Mouse (Mus musculus) adrenal gland, postnatal 10 days (tissue): ENCODE measurements around the gene Zfp956. TPM values are rescaled to one million over a fixed set of nuclear protein-coding genes. Genes with fewer than 3 reads are reported as not detected.
A peak's percentile ranks its signal among the peaks of the same experiment; 100 is the strongest.
"Not testable (repeated sequence)": the region's sequence is repeated elsewhere in the genome, so short reads cannot be mapped to it uniquely, and the experiment has no call there.

ENCODE experiments used
- DNase-seq: peaks from one replicate; pipeline ENCODE4 v3.0.0; 2021; ENCODE audit warnings: mixed read lengths
- total RNA-seq, 2 experiments: library from RNA; stranded (reverse); gene quantifications; 2 replicates each; pipeline ENCODE4 v1.2.3; 2021

Gene Zfp956
- total RNA-seq, 2 experiments from 2014 or later, result 6.5 to 10.3 TPM

GRCm38 (mm10) chr6:47968166-47968565 is 15.0 kb downstream of the Zfp956 start:
- not testable (repeated sequence) for DNase-seq

- DNase-seq, result no peak
Observed at GRCm38 (mm10) chr6:47974599-47974998, 21.4 kb downstream of the Zfp956 start.

DNA sequence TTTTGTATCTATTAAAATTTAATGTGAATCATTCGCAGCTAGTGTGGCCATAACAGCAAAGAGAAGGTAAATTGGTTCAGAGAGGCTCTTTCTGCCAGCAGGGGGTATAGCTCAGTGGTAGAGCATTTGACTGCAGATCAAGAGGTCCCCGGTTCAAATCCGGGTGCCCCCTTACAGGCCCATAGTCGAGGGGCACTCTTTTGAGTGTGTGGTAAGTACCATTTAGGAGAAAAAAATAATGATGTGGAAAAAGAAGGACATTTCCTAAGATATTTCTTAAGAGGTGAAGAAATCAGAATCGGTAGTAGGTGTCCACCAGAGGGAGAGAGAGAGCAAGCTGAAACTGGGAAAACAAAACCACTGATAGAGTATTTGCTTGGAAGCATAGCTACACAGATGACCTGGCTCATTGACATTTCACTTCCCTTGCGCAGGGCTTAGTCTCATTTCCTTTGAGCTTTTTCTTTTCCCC is 25.7 kb downstream of the Zfp956 start:
- DNase-seq, result peak; percentile 90

DNA sequence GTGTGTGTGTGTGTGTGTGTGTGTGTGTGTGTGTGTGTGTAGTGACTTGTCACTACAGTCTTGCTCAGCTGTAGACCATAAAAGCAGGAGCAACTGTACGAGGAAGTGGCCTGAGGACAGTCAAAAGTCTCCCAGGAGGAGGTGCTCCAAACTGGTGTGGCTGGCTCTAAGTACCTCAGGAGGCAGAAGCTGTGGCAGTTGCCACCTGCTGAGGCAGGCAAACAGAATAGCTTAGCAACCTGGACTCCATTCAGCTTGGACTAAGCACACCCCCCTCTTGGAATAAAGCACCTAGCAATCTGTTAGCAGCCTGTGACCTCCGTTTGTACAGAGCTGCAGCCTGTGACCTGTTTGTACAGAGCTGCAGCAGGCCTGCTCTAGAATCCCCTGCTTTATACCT is 30.7 kb downstream of the Zfp956 start:
- DNase-seq, result no peak

GRCm38 (mm10) chr6:47995661-47996060 is 42.5 kb downstream of the Zfp956 start:
- no peak for DNase-seq

- DNase-seq, result no peak
Observed at GRCm38 (mm10) chr6:48010727-48011126, 57.5 kb downstream of the Zfp956 start.

Other genes starting within 250 kb of the Zfp956 start
- gene Pdia4, start 140.0 kb upstream of the Zfp956 start, total RNA-seq, result 10 to 100 TPM; 84.9 to 93.6 TPM
- gene Zfp786, start 122.5 kb upstream of the Zfp956 start, total RNA-seq, result 1 to 10 TPM in 1 of 2 experiments, under 1 TPM in 1; 0.66 to 2.0 TPM
- gene Zfp398, start 117.7 kb upstream of the Zfp956 start, total RNA-seq, result 10 to 100 TPM in 1 of 2 experiments, 1 to 10 TPM in 1; 6.7 to 11.8 TPM
- gene Zfp282, start 76.2 kb upstream of the Zfp956 start, total RNA-seq, result 10 to 100 TPM; 12.0 to 13.8 TPM
- 10 to 100 TPM; 14.0 to 17.7 TPM for gene Zfp212, start 32.9 kb upstream of the Zfp956 start, total RNA-seq
- 10 to 100 TPM; 25.2 to 33.8 TPM for gene Zfp777, start 95.5 kb downstream of the Zfp956 start, total RNA-seq
- gene Zfp746, start 133.2 kb downstream of the Zfp956 start, total RNA-seq, result 10 to 100 TPM; 22.6 to 26.4 TPM